Mouse (Mus musculus): ENCODE results near the gene Rap2a. TPM values are rescaled to one million over a fixed set of nuclear protein-coding genes. Genes with fewer than 3 reads are reported as not detected.

Rap2a gene
- polyA plus RNA-seq, 1 experiment = 19.8 TPM

- no peak overlapping the region for H3K27ac ChIP-seq (ENCODE audit: insufficient read depth, low read length)
- no peaks in the 10 kb centered on the region; the same call in 1 of the 2 replicates for H3K9me3 ChIP-seq (replicated peaks; ENCODE audit: control insufficient read depth, insufficient read depth, low read length, poor library complexity, severe bottlenecking)
- no peak overlapping the region for H3K9ac ChIP-seq (ENCODE audit: low read depth, poor library complexity, severe bottlenecking)
- H3K27me3 ChIP-seq (ENCODE audit: control insufficient read depth, insufficient read depth, low read length, poor library complexity, severe bottlenecking) = no peaks in the 10 kb centered on the region
- no peaks in the 10 kb centered on the region; the same call in 1 of the 2 replicates for H3K36me3 ChIP-seq (ENCODE audit: control insufficient read depth, insufficient read depth, low read length, poor library complexity, severe bottlenecking)
- no peak overlapping the region for H3K4me3 ChIP-seq (ENCODE audit: low read depth, low read length)
- TF ChIP-seq EP300 (IDR thresholded peaks at IDR 0.05; ENCODE audit: insufficient read depth, low read depth, low read length) = no peak
- no peak for TF ChIP-seq CTCF (IDR thresholded peaks at IDR 0.05; ENCODE audit: low read depth, low read length)
- no peak for TF ChIP-seq POLR2A (IDR thresholded peaks at IDR 0.05; ENCODE audit: insufficient read depth, low read length)
- H3K4me1 ChIP-seq (ENCODE audit: control insufficient read depth, insufficient read depth, low read length) = no peaks in the 10 kb centered on the region
These were observed 6.3 kb downstream of the Rap2a start for GRCm38 (mm10) chr14:120484561-120484960.

- Histone ChIP-seq H3K27me3 (ENCODE audit: control insufficient read depth, insufficient read depth, low read length, poor library complexity, severe bottlenecking) (no peaks in the 10 kb centered on the region), H3K9ac (ENCODE audit: low read depth, poor library complexity, severe bottlenecking) (no peak overlapping the region), H3K4me3 (ENCODE audit: low read depth, low read length) (no peak overlapping the region), H3K9me3 (replicated peaks; ENCODE audit: control insufficient read depth, insufficient read depth, low read length, poor library complexity, severe bottlenecking) (no peaks in the 10 kb centered on the region), H3K4me1 (ENCODE audit: control insufficient read depth, insufficient read depth, low read length) (no peaks in the 10 kb centered on the region), H3K27ac (ENCODE audit: insufficient read depth, low read length) (no peak overlapping the region), H3K36me3 (ENCODE audit: control insufficient read depth, insufficient read depth, low read length, poor library complexity, severe bottlenecking) (no peaks in the 10 kb centered on the region)
- TF ChIP-seq EP300 (IDR thresholded peaks at IDR 0.05; ENCODE audit: insufficient read depth, low read depth, low read length) (no peak), CTCF (IDR thresholded peaks at IDR 0.05; ENCODE audit: low read depth, low read length) (no peak), POLR2A (IDR thresholded peaks at IDR 0.05; ENCODE audit: insufficient read depth, low read length) (no peak)
These were observed 18.0 kb downstream of the Rap2a start for GRCm38 (mm10) chr14:120496284-120496683.

- no peak overlapping the region for H3K4me3 ChIP-seq (ENCODE audit: low read depth, low read length)
- H3K27me3 ChIP-seq (ENCODE audit: control insufficient read depth, insufficient read depth, low read length, poor library complexity, severe bottlenecking) = no peaks in the 10 kb centered on the region
- H3K36me3 ChIP-seq (ENCODE audit: control insufficient read depth, insufficient read depth, low read length, poor library complexity, severe bottlenecking) = no peaks in the 10 kb centered on the region
- no peaks in the 10 kb centered on the region for H3K4me1 ChIP-seq (ENCODE audit: control insufficient read depth, insufficient read depth, low read length)
- H3K9ac ChIP-seq (ENCODE audit: low read depth, poor library complexity, severe bottlenecking) = no peak overlapping the region
- H3K9me3 ChIP-seq (replicated peaks; ENCODE audit: control insufficient read depth, insufficient read depth, low read length, poor library complexity, severe bottlenecking) = no peaks in the 10 kb centered on the region
- TF ChIP-seq CTCF (IDR thresholded peaks at IDR 0.05; ENCODE audit: low read depth, low read length) (no peak), EP300 (IDR thresholded peaks at IDR 0.05; ENCODE audit: insufficient read depth, low read depth, low read length) (no peak), POLR2A (IDR thresholded peaks at IDR 0.05; ENCODE audit: insufficient read depth, low read length) (no peak)
- no peak overlapping the region for H3K27ac ChIP-seq (ENCODE audit: insufficient read depth, low read length)
These were observed 18.6 kb downstream of the Rap2a start for GRCm38 (mm10) chr14:120496827-120497226.

- no peak for TF ChIP-seq EP300 (IDR thresholded peaks at IDR 0.05; ENCODE audit: insufficient read depth, low read depth, low read length)
- no peak for TF ChIP-seq CTCF (IDR thresholded peaks at IDR 0.05; ENCODE audit: low read depth, low read length)
- TF ChIP-seq POLR2A (IDR thresholded peaks at IDR 0.05; ENCODE audit: insufficient read depth, low read length) = no peak
- no peak overlapping the region for H3K27ac ChIP-seq (ENCODE audit: insufficient read depth, low read length)
- H3K9me3 ChIP-seq (replicated peaks; ENCODE audit: control insufficient read depth, insufficient read depth, low read length, poor library complexity, severe bottlenecking) = no peaks in the 10 kb centered on the region
- no peaks in the 10 kb centered on the region for H3K36me3 ChIP-seq (ENCODE audit: control insufficient read depth, insufficient read depth, low read length, poor library complexity, severe bottlenecking)
- no peak overlapping the region for H3K9ac ChIP-seq (ENCODE audit: low read depth, poor library complexity, severe bottlenecking)
- no peaks in the 10 kb centered on the region for H3K4me1 ChIP-seq (ENCODE audit: control insufficient read depth, insufficient read depth, low read length)
- H3K27me3 ChIP-seq (ENCODE audit: control insufficient read depth, insufficient read depth, low read length, poor library complexity, severe bottlenecking) = no peaks in the 10 kb centered on the region
- no peak overlapping the region for H3K4me3 ChIP-seq (ENCODE audit: low read depth, low read length)
These were observed 20.9 kb downstream of the Rap2a start for GRCm38 (mm10) chr14:120499096-120499495.

GRCm38 (mm10) chr14:120499601-120500000 is 21.4 kb downstream of the Rap2a start:
- no peaks in the 10 kb centered on the region for H3K36me3 ChIP-seq (ENCODE audit: control insufficient read depth, insufficient read depth, low read length, poor library complexity, severe bottlenecking)
- no peaks in the 10 kb centered on the region for H3K27me3 ChIP-seq (ENCODE audit: control insufficient read depth, insufficient read depth, low read length, poor library complexity, severe bottlenecking)
- no peak overlapping the region for H3K27ac ChIP-seq (ENCODE audit: insufficient read depth, low read length)
- TF ChIP-seq EP300 (IDR thresholded peaks at IDR 0.05; ENCODE audit: insufficient read depth, low read depth, low read length) (no peak), POLR2A (IDR thresholded peaks at IDR 0.05; ENCODE audit: insufficient read depth, low read length) (no peak), CTCF (IDR thresholded peaks at IDR 0.05; ENCODE audit: low read depth, low read length) (no peak)
- no peak overlapping the region for H3K4me3 ChIP-seq (ENCODE audit: low read depth, low read length)
- H3K9me3 ChIP-seq (replicated peaks; ENCODE audit: control insufficient read depth, insufficient read depth, low read length, poor library complexity, severe bottlenecking) = no peaks in the 10 kb centered on the region
- H3K9ac ChIP-seq (ENCODE audit: low read depth, poor library complexity, severe bottlenecking) = no peak overlapping the region
- no peaks in the 10 kb centered on the region for H3K4me1 ChIP-seq (ENCODE audit: control insufficient read depth, insufficient read depth, low read length)

- no peak overlapping the region for H3K27ac ChIP-seq (ENCODE audit: insufficient read depth, low read length)
- no peak overlapping the region for H3K9ac ChIP-seq (ENCODE audit: low read depth, poor library complexity, severe bottlenecking)
- H3K36me3 ChIP-seq (ENCODE audit: control insufficient read depth, insufficient read depth, low read length, poor library complexity, severe bottlenecking) = no peaks in the 10 kb centered on the region
- no peak for TF ChIP-seq EP300 (IDR thresholded peaks at IDR 0.05; ENCODE audit: insufficient read depth, low read depth, low read length)
- TF ChIP-seq CTCF (IDR thresholded peaks at IDR 0.05; ENCODE audit: low read depth, low read length) = no peak
- TF ChIP-seq POLR2A (IDR thresholded peaks at IDR 0.05; ENCODE audit: insufficient read depth, low read length) = no peak
- no peak overlapping the region for H3K4me3 ChIP-seq (ENCODE audit: low read depth, low read length)
- no peaks in the 10 kb centered on the region for H3K9me3 ChIP-seq (replicated peaks; ENCODE audit: control insufficient read depth, insufficient read depth, low read length, poor library complexity, severe bottlenecking)
- no peaks in the 10 kb centered on the region for H3K4me1 ChIP-seq (ENCODE audit: control insufficient read depth, insufficient read depth, low read length)
- H3K27me3 ChIP-seq (ENCODE audit: control insufficient read depth, insufficient read depth, low read length, poor library complexity, severe bottlenecking) = no peaks in the 10 kb centered on the region
These were observed 21.8 kb downstream of the Rap2a start for GRCm38 (mm10) chr14:120500021-120500560.
